Mouse (Mus musculus) ZHBTc4 (cell line): Measurements from ENCODE around the gene Gm6760.

Experiments used
- DNase-seq: peaks from one replicate; pipeline ENCODE4 v3.0.0-alpha.2; 2011; ENCODE audit warnings: low read depth, low spot score

Gm6760 gene

GRCm38 (mm10) chrX:64152098-64152497, at the start of gene Gm6760:
Gene Gm6760, minus strand, starts transcription at chrX:64152198.
- no peak for DNase-seq

- peak; percentile 23 for DNase-seq
Measured at GRCm38 (mm10) chrX:64181246-64181645, 29.2 kb upstream of the Gm6760 start.

DNA sequence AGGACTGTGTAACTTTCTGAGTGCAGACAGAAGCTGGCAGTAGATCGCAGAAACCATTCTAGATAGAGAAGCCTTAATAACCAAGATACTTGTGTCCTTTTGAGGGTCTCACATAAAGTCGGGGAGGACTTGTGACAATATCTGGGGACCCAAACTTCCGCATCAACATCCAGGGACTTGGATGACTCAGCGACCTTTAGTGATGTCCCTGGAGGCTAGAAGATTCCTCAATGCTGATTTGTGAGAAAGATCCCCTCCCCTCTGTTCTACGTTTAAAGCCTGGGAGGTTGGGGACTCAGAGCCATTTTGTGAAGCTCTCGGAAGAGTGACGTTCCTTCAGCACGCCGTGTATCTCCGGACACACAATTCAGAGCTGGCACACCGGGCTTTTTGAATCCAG, 21.2 kb upstream of the Gm6760 start, which contains the start of gene 3830417A13Rik:
Gene 3830417A13Rik, plus strand, starts transcription at position 301 of the 400 bp plus-strand sequence.
- DNase-seq: no peak
